Mouse (Mus musculus): ENCODE measurements around the gene Tmem109.

The Tmem109 gene

DNA sequence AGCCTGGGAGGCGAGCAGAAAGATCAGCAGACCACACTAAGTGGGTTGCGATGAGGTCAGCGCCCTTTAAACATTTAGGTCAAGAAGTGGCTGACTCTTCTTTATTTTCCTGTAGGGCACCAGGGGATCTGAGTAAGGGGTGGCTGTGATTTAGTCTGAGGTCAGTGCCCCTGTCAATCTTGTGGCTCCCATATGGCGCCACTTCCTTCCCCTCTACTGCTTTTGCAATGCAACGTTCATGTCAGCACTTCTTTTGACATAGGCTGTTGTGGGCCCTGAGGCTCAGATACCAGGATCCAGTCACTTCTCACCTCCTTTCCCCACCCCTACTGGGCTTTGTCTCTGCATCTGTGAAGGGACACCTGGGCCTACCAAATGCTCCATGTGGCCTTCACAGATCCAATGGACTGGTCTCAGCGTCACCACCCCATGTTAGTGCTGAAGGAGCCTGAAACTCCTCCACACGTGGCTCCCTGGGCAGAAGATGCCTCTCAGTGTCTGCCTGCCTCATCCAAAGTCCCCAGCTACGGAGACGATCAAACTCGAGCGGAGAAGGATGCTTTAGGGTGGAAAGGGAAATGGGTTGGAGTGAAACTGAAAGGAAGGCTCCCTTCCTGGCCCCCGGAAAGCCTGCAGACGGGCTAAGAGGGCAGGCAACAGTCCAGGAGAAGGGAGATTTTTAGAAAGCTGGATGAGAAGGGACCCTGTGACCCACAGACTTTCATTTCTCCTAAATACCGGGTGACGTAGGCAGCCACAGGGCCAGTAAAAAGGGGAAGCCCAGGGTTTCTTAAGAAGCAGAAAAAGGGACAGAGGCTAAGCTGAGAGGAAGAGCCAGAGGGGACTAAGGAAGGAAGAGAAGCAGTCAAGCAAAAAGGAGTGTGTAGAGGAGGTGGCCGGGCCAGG, 39.8 kb downstream of the Tmem109 start:
- no peak for DNase-seq (ENCODE audit: low read depth, low spot score)

DNA sequence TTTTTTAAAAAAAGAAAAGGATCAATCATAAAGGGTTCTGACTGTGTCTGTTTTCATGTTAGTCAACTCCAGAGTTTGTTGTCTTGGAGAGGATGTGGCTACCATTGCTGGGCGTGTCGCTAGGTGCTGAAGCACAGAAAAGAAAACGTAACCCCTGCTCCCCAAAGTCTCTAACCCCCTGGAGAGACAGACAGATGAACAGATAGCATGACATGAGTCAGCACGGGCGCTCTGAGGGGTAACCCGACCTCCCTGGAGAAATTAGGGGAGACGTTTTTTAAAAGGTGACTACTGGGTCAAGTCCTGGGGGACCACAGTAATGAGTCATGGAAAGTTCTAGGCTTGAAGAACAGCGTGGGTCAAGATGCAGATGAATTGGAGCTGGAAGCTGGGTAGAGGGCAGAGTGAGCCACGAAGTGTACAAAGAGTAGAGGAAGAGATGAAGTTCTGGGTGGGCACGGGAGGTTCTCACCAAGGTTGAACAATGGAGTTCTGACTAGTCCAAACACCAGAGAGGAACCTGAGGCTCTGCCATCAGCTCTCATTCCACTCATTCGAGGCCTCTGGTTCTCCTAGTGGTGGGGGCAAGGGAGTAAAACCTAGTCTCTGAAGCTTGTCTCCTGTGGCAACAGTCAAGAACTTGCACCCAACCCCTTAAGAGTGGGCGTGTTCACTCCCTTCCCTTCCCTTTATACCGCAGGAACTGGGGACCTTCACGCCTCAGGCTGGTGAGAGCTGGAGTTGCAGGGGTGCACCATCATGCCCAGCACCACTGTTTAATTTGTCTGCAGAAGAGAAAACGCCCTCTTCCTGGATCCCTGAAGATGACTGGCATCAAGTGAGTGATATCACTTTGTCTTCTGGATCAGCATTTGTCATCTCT, 42.5 kb downstream of the Tmem109 start, which contains the start of gene Slc15a3:
TSS of gene Slc15a3 (plus strand) at position 718 of the 883 bp plus-strand sequence.
- no peak for DNase-seq (ENCODE audit: low read depth, low spot score)

DNA sequence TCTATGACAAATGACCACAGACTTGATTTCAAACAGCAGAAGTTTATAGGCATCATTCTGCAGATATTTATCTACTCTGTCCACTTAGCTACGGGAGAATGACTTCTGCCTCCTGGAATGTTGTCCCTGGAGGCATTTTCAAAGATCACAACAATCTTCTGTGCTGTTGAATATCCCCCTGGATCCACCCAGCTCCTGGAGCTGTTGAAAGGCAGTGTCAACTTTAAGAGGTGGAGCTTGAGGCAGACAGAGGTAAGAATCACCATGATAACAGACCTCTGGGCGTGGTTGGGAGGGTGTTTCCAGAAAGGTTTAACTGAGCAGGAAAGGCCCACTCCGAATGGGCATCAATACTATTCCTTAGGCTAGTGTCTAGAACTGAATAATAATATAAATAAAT, 46.1 kb downstream of the Tmem109 start:
- no peak for DNase-seq (ENCODE audit: low read depth, low spot score)

DNA sequence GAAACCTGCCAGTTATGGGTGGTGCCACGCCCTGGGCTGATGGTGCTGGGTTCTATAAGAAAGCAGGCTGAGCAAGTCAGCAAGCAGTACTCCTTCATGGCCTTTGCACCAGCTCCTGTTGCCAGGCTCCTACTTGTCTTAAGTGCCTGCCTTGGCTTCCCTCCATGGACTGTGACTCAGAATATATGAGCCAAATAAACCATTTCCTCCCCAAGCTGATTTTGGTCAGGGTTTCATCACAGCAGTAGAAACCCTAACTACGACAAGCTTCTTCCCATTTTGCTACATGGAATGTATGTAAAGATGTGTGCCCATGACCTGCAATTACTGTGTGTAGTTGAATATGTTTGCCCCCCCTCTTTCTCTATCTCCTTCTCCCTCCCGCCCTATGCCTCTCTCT, 48.2 kb downstream of the Tmem109 start:
- DNase-seq (ENCODE audit: low read depth, low spot score) = no peak

DNA sequence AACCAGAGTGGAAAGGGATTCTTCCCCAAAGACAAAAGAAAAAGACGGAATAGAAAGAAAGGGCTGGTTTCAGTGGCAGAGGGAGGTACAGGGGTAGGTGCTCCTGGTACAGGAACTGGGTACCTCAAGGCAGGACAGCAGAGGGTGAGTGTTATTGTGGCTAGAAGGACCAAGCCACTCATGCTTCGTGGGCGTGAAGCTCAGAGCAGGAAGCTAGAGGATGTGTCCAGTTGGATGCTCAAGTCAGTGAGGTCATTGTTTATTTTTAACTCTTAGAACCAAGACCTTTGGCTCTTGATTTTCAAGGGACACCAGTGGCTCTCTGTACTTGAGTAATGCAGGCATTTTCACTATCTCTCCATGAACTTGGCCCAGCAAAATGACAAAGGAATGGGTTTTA, 49.8 kb downstream of the Tmem109 start:
- no peak for DNase-seq (ENCODE audit: low read depth, low spot score)

DNA sequence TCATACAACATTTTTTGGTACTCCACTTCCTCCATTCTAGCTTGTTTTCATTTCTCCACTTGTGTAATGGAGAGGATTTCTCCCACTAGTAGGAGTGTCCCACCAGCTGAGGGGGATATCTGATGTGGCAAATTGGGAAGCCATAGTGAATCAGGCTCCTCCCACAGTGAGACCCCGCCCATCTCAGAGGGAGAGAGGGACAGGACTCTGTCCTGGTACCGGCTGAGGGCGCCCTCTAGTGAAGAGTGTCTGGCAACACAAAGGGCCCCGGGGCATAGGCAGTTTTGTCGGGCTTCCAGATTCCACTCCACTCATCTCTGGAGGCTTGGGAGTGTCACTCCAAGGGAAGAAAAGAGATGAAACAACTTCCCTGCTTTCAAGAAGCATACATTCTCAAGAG, 50.4 kb downstream of the Tmem109 start:
- peak; percentile 35 for DNase-seq (ENCODE audit: low read depth, low spot score)

DNA sequence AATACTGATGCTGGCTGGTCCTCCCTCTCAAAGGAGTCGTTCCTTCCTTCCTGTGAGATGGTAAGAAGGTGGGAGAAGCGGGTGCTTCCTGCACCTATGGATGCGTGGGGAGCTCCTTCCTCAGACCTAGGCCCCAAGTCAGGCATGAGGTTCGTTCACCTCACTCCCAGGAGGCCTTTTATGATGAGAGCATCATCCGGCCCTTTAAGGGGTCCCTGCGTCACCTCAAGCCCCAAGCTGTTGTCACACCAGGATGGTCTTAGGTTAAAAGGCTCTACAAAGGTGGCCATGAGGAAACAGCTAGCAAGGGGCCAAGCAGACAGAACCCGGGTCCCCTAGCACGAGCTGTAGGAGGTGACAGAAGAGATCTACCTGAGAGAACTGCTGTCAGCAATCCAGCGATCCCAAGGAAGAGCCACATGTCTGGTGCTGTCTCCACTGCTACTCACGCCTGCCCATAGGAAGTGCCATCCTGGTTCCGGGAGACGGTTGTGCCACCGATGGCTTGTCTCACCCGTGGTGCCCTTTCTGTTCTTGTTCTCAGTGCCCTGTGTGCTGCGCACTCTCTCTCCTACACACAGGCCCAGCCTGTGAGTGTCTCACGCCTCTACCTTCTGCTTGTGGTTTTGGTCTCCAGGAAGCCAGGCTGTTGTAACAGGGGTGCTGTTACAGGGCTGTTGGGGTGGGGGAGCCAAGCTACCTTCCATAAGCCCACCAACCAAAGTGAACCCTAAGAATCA, 52.2 kb downstream of the Tmem109 start, which contains the start of gene Cd6:
TSS of gene Cd6 (minus strand) at position 623 of the 740 bp plus-strand sequence.
- DNase-seq (ENCODE audit: low read depth, low spot score) = no peak

DNA sequence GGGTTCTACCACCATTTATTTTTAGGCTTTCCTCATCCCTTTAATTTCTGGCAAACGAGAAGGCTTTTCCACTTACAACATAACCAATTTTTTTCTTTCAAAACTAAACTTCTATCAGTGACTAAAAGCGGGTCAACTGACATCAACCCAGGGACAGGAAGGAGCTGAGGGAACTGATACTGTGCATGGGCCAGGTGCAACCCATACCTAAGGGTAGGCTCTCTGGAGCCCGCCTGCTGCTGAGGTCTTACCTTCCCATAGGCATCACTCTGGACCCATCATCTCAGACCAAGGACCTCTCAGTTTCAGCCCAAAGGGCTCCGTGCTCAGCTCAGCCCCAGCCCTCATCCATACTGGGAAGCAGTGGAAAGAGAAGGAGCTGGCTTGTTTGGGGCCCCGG, 53.5 kb downstream of the Tmem109 start:
- no peak for DNase-seq (ENCODE audit: low read depth, low spot score)

DNA sequence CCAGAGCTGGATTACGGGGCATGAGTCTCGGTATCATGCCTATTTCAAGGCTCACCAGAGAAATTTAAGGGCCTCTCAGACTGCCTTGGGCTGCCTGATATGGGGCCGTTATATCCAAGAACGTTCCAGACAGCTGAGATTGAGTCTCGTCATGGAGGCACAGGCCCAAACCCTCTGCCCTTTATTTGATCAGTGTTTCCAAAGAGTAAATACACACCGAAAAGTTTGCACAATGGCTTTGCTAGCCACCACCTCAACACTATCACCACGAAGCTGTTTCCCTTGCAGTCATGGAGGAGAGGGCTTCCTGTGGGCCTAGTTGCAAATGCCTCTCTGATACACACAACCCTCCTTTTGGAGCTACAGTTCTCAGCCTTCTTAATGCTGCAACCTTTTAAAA, 57.7 kb downstream of the Tmem109 start:
- no peak for DNase-seq (ENCODE audit: low read depth, low spot score)

DNA sequence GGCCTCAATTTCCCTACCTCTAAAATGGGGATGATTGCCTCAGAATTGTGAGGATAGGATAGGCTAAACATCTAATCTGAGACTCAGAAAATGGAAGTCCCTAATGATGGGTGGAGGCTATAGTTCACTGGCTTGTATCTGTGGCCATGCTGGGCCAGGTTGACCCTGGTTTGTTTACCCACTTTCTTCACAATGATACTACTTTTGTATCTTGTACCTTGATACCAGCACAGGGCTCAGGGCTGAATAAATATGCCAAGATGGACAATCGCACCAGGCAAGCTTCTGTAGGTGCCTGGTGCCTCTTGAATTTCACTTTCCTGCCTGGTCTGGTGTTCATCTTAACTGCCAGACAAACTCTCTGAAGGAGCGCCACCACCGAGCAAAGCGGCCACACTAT, 59.3 kb downstream of the Tmem109 start:
- DNase-seq (ENCODE audit: low read depth, low spot score) = no peak

DNA sequence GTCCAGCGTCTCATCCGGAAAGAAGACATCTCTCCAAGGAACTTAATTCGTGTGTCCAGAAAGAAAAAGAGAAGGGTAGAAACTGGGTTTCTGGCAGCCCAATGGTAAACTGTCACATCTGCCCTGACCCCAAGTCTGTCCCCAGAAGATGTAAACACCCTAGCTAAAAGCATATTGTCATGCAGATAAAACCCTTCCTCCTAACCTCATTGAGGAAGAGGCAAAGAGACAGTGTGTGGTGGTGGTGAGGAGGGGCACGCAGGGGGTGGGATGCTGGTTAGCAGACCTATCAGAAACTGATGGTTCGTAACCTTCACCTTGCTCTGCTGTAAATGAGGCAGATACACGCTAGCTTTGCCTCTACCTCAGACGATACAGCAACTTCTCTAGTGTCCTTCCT, 60.5 kb downstream of the Tmem109 start:
- DNase-seq (ENCODE audit: low read depth, low spot score) = no peak
